Mouse (Mus musculus): Measurements from ENCODE around the gene Akr1c21.
"Not testable (repeated sequence)": the region's sequence is repeated elsewhere in the genome, so short reads cannot be mapped to it uniquely, and the experiment has no call there.

The Akr1c21 gene

DNA sequence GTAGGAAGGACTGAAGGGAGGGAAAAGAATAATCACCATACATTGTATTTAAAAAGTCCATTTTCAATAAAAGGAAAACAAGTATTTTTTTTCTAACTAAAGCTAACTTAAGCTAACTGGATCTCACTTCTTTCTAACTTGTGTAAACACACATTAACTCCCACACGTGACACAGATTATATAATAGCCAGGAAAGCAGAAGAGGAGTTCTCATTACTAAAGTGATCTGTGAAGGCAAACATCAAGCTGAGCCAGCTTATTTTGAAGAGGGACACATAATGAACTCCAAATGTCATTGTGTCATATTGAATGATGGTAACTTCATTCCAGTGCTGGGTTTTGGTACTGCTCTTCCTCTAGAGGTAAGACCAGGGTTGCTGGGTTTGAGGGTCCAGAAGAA lies at the start of gene Akr1c21:
TSS of gene Akr1c21 (plus strand) at position 205 of the 400 bp plus-strand sequence.
- DNase-seq (ENCODE audit: low read depth), result no peak

DNA sequence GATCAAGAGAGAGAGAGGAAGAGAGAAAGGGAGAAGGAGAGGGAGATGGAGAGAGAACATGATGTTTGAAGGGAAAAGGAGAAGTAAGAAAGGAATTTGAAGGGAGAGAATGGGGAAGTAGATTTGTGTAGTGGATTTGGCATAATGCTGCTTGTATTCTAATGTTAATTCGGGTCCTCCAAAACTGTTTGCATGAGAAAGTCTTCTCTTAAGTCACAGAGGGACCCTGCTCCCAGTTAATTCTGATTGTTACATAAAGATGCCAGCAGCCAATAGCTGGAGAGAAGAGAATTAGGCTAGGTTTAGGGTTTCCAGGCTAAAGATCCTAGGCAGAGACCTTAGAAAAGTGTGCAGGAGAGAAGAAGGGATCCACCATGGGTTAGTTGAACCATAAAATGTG lies 14.7 kb upstream of the Akr1c21 start:
- DNase-seq (ENCODE audit: low read depth), result no peak

DNA sequence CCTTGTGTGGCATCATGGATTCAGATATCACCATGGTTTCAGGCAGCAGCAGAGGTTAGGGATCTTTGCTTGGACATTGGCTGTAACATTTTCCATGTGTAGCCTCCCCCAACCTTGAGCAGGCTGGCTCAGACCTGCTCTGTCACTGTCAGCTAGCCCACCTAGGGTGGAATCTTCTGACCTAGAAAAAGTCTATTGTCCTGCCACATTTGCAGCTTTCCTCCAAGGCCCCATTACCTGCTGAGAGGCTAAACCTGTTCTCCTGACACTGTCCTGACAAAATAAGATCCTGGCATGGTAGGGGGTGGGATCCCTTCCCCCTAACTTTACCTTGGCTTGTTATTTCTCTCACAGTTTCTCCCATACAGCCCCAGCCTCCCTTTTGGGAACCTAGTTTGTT lies 13.4 kb upstream of the Akr1c21 start:
- no peak for DNase-seq (ENCODE audit: low read depth)

DNA sequence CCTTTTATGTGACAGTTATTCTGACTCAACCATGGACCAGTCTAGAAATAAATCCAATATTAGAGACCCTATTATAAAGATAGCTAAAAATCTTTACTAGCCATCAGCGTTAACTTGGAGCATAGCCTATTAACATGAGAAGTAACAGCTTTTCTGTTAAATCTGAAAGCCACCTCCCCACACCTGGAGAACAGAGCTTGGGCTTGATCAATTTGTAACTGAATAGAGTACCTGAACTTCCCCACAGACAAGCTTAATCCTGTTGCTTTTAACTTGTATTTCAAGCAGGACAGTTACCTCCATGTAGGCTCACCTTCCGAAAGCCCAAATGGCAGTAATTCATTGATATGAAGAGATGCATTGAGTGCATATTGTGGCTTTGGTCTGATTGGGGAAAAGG lies 7.9 kb upstream of the Akr1c21 start:
- DNase-seq (ENCODE audit: low read depth), result no peak

DNA sequence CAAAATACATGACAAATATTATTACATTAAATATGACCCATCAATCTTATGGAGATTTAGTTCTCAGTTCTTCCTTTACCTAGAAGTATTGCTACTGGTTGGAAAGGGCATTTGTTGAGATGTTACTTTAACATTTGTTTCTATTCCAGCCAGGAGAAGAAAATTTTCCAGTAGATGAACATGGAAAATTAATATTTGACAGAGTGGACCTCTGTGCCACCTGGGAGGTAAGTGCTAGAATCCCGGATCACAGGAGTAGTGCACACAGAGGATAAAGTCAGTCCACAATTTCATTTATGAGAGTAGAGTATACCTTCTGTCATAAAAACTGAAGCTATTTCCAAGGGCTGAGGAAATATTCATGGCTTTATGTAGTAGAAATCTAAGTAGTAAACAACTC lies 3.0 kb downstream of the Akr1c21 start:
- DNase-seq (ENCODE audit: low read depth), result no peak

DNA sequence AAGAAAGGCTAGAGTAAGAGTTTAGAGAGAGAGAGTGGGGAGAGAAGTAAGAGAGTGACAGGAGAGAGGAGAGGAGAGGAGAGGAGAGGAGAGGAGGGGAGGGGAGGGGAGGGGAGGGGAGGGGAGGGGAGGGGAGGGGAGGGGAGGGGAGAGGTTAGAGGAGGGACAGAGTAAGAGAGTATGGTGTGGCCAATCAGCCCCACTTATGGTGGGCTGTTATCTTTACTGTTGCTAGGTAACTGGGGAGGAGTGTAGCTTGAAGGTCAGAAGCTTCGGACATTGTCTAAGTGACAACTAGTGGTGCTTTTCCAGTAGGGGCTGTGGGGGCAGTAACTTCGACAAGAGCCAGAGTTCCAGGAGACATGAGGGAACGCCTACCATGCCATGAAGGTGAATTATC lies 29.6 kb downstream of the Akr1c21 start:
- DNase-seq (ENCODE audit: low read depth), result not testable (repeated sequence)

DNA sequence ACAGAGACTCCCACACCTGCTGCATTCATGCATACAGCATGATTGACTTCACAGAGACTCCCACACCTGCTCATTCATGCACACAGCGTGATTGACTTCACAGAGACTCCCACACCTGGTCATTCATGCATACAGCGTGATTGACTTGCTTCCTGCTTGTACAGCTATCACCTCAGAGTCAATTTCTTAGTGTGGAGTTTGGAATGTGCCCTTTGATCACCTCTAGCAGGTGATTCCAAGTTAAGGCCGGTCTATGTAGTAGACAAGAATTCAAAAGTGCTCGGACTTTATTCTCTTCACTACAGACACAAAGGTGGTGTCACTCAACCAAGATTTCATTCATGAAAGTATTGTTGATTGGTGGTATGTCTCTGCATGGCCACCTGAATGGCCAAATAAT lies 32.9 kb downstream of the Akr1c21 start:
- DNase-seq (ENCODE audit: low read depth), result no peak

DNA sequence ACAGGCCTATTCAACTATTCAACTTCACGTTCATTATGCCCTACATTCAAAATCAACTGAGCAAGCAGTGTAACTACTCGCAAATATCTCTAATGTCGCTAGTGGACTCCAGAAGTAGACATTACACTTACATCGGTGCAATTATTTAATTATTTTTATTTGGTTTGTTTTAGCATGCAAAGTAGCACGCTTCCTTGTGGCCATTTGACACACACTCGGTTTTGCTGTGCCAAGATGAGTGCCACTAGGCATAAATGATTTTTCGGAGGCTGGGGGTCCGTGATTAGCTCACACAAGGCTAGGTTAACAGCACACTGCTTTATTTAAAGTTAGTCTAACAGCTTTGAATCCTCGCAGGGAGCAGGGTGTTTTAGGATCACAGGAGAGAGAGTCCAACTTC lies 34.7 kb downstream of the Akr1c21 start:
- peak; percentile 54 for DNase-seq (ENCODE audit: low read depth)

DNA sequence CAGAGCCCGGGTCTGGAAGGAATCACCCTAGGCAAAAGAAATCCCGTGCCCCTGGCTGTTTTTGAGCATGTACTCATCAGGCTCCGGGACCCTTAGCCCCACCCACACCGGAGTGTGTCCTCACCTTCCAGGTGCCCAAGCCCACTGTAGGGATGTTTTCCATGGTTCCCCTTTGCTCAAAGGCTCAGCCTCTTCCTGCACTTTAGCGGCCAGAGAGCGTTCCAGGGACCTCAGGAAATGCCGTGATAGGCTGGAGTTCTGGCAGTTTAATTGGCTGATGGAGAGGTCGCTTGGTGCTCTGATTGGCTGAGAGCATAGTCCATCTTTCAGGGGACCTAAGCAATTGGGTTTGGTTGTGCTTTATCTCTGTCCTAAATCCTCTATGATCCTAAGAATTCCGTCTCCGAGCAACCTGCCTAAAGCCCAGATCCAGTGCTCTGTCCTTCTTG lies 35.1 kb downstream of the Akr1c21 start, which contains the start of gene Akr1e1:
TSS of gene Akr1e1 (minus strand) at position 214 of the 449 bp plus-strand sequence.
- peak; percentile 95 for DNase-seq (ENCODE audit: low read depth)

DNA sequence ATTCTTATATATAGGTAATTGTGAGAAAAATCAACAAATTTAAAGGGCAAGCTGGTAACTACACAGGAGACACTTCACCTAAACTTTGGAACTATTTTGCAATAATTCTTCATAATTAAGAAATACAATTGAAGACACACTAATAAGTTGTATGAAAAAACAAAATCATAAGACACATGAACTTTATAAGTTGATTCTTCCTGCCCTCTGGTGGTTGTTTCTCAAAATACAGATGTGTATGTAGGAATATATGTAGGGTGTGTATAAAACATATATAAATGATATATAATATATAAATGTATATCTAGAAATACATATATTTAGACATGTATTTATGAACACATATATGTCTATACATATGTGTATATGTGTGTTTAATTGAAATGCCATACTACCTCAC lies 37.0 kb downstream of the Akr1c21 start:
- peak; percentile 65 for DNase-seq (ENCODE audit: low read depth)

All from 416B (cell line).